Mouse (Mus musculus) forebrain, embryonic 12.5 days (tissue): Measurements from ENCODE around the gene Med13l. TPM values are rescaled to one million over a fixed set of nuclear protein-coding genes. Genes with fewer than 3 reads are reported as not detected.

Source experiments
- ATAC-seq: fragments of 200-750 bp; cut with Nextera tagmentation; 2 replicates; pipeline ENCODE4 v1.8.0; 2017; ENCODE audit warnings: moderate TSS enrichment; ENCODE audit not compliant: low FRiP score
- H3K27ac ChIP-seq: fragments of 300-500 bp; sonication (generic); 2 replicates; pipeline ENCODE4 v1.5.1; 2016; ENCODE audit warnings: mild to moderate bottlenecking
- H3K27me3 ChIP-seq: fragments of 300-500 bp; sonication (generic); 2 replicates; pipeline ENCODE4 v1.6.1; 2016; ENCODE audit warnings: mild to moderate bottlenecking
- H3K36me3 ChIP-seq: fragments of 300-500 bp; sonication (generic); replicated peaks from 2 replicates; pipeline ENCODE4 v1.6.1; 2016; ENCODE audit warnings: mild to moderate bottlenecking
- H3K4me1 ChIP-seq: fragments of 300-500 bp; sonication (generic); 2 replicates; pipeline ENCODE4 v1.6.1; 2016
- H3K4me2 ChIP-seq: fragments of 300-500 bp; sonication (generic); 2 replicates; pipeline ENCODE4 v1.6.1; 2016; ENCODE audit warnings: mild to moderate bottlenecking, moderate library complexity
- H3K4me3 ChIP-seq: fragments of 300-500 bp; sonication (generic); replicated peaks from 2 replicates; pipeline ENCODE4 v1.5.1; 2016; ENCODE audit warnings: mild to moderate bottlenecking
- H3K9ac ChIP-seq: fragments of 300-500 bp; sonication (generic); 2 replicates; pipeline ENCODE4 v1.6.1; 2016; ENCODE audit warnings: mild to moderate bottlenecking
- H3K9me3 ChIP-seq: fragments of 300-500 bp; sonication (generic); 2 replicates; pipeline ENCODE4 v1.6.1; 2016
- WGBS: fragments of 180-500 bp; shearing (Covaris S2); methylation state at CpG from one replicate; pipeline ENCODE4 v1.1.7; 2016; 5-methylcytosine and 5-hydroxymethylcytosine counted together
- polyA plus RNA-seq: library from polyadenylated mRNA; unstranded; fragments of >200 nt; fragmentation: Nextera tagmentation; extraction: Ambion mirVana; gene quantifications from 2 replicates; pipeline ENCODE4 v1.2.1, GENCODE M21; 2016

Med13l gene
- polyA plus RNA-seq, 1 experiment from 2014 or later = 17.7 TPM

- Histone ChIP-seq H3K27ac (no peak overlapping the region; the same call in 1 of the 2 replicates), H3K9ac (0 out of 2 replicates have a peak overlapping the region, but pooled peaks have one; percentile 91), H3K9me3 (0 out of 2 replicates have a peak, but pooled peaks cover 4% of the 10 kb centered on the region), H3K4me1 (peaks cover 25% of the 10 kb centered on the region), H3K4me2 (no peak overlapping the region), H3K36me3 (no peaks in the 10 kb centered on the region), H3K27me3 (peaks cover 16% of the 10 kb centered on the region; the same call in 1 of the 2 replicates), H3K4me3 (no peak overlapping the region)
- ATAC-seq = no peak
- WGBS = 84% methylated on average over 6 of the region's 6 CpGs
Measured at GRCm38 (mm10) chr5:118558841-118559240, 1.6 kb upstream of the Med13l start.

DNA sequence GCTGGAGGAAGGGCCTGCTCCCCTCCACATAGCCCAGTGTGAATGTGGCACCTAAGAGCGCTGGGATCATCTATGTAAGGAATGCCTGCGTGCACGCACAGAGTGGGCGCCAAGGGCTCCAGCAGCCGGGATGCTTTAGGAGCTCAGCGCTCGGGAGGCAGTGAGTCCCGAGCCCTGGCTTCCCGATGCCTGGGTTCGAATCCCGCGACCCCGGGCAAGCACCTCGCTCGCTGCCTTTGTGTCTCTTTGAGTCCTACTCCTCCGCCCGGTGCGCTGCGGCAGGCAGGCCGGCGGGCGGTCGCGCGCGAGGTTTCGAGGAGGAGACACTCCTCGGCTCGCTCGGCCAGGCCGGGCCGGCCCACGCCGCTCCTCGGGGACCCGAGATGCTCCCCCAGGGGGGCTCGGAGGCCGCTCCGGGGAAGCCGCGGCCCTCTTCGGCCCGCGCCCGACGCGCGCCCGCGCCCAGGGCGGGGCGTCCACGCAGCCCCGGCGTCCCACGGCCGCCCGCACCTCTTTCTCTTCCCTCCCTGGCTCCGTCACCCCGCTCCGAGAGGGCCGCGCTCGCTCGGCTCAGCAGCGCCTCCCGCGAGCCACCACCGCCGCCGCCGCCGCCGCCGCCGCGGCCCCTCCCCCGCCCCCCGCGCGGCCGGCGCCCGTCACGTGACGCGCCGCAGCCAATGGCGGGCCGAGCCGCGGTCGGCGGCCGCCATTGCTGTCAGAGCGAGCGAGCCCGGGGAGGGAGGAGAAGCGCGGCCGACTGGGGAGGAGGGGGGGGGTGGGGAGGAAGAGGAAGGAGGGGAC, 695 bp upstream of the Med13l start:
- Histone ChIP-seq H3K27ac (peak overlapping the region; percentile 94), H3K9ac (peak overlapping the region; percentile 94), H3K4me3 (peak overlapping the region; percentile 93), H3K27me3 (peaks cover 16% of the 10 kb centered on the region; the same call in 1 of the 2 replicates), H3K36me3 (no peaks in the 10 kb centered on the region), H3K9me3 (0 out of 2 replicates have a peak, but pooled peaks cover 4% of the 10 kb centered on the region), H3K4me2 (peak overlapping the region; percentile 83), H3K4me1 (peaks cover 32% of the 10 kb centered on the region)
- WGBS = under 1% methylated on average over 67 of the region's 101 CpGs
- ATAC-seq = peak; percentile 93

- no peak for ATAC-seq
- under 1% methylated on average over 58 of the region's 59 CpGs for WGBS
- Histone ChIP-seq H3K27ac (peak overlapping the region; percentile 91), H3K4me1 (peaks cover 46% of the 10 kb centered on the region), H3K9ac (peak overlapping the region; percentile 94), H3K4me3 (peak overlapping the region; percentile 93), H3K9me3 (no peaks in the 10 kb centered on the region), H3K4me2 (peak overlapping the region; percentile 83), H3K36me3 (no peaks in the 10 kb centered on the region), H3K27me3 (peaks cover 13% of the 10 kb centered on the region; the same call in 1 of the 2 replicates)
Measured at GRCm38 (mm10) chr5:118561086-118561987, 858 bp downstream of the Med13l start.

DNA sequence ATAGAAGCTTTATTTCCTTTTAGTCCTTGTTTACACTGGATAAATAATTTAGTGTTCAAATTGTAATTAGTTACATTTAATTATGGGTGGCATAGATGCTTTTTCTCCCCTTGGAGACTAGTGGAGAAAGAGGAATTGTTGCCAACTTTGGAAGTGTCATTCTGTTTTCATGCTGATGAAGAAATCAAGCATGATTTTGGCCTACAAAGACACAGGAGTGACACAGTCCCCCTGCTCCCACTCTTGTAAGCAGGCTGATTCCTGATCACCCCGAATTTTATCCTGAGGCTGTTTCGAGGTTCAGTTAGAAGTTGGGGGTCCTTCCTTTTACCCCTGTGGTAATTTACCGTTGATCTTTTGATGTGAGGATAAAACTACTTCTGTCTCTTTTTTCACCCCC, 1.7 kb downstream of the Med13l start:
- H3K9ac ChIP-seq = 0 out of 2 replicates have a peak overlapping the region, but pooled peaks have one; percentile 17
- WGBS = 41% methylated on average over 3 of the region's 3 CpGs
- no peaks in the 10 kb centered on the region for H3K9me3 ChIP-seq
- H3K4me2 ChIP-seq = peak overlapping the region; percentile 83
- no peak for ATAC-seq
- H3K4me1 ChIP-seq = peaks cover 53% of the 10 kb centered on the region
- H3K36me3 ChIP-seq = no peaks in the 10 kb centered on the region
- peak overlapping the region; percentile 93 for H3K4me3 ChIP-seq
- H3K27ac ChIP-seq = no peak overlapping the region
- 0 out of 2 replicates have a peak, but pooled peaks cover 7% of the 10 kb centered on the region for H3K27me3 ChIP-seq

DNA sequence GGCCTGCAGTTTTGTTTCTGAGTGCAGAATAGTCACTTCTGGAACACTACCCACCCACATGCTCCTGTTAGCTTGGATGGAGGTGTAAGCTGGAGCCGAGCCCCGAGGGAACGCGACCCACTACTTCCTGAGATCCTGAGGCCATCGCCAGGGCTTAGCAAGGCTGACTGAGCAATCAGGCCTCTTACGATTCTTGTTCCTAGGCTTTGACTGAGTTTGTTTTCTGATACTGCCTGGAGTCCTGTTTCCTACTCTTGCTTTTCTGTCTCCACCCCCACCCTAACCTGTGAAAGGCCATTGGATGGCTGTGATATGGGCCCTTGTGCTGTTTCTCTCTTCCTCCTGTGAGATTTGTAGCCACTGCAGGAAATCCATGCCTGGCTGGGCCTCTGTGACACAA, 3.1 kb downstream of the Med13l start:
- WGBS = 21% methylated on average over 6 of the region's 6 CpGs
- Histone ChIP-seq H3K4me3 (no peak overlapping the region), H3K27me3 (0 out of 2 replicates have a peak, but pooled peaks cover 3% of the 10 kb centered on the region), H3K36me3 (no peaks in the 10 kb centered on the region), H3K9me3 (no peaks in the 10 kb centered on the region), H3K27ac (no peak overlapping the region), H3K4me2 (no peak overlapping the region), H3K9ac (no peak overlapping the region), H3K4me1 (peaks cover 67% of the 10 kb centered on the region)
- ATAC-seq = no peak

GRCm38 (mm10) chr5:118567395-118567794, 6.9 kb downstream of the Med13l start:
- ATAC-seq = no peak
- Histone ChIP-seq H3K4me1 (peaks cover 83% of the 10 kb centered on the region), H3K4me2 (0 out of 2 replicates have a peak overlapping the region, but pooled peaks have one; percentile 5)

GRCm38 (mm10) chr5:118569017-118569416, 8.5 kb downstream of the Med13l start:
- H3K9ac ChIP-seq = peak overlapping the region; percentile 40; the same call in 1 of the 2 replicates
- peaks cover 76% of the 10 kb centered on the region for H3K4me1 ChIP-seq
- peak overlapping the region; percentile 19; the same call in 1 of the 2 replicates for H3K4me2 ChIP-seq
- H3K36me3 ChIP-seq = no peaks in the 10 kb centered on the region
- H3K4me3 ChIP-seq = no peak overlapping the region
- no peak overlapping the region for H3K27ac ChIP-seq
- WGBS = 37% methylated on average over 3 of the region's 3 CpGs
- H3K9me3 ChIP-seq = no peaks in the 10 kb centered on the region
- ATAC-seq = no peak
- 0 out of 2 replicates have a peak, but pooled peaks cover 2% of the 10 kb centered on the region for H3K27me3 ChIP-seq

More at GRCm38 (mm10) chr5:118567395-118567794, 6.9 kb downstream of the Med13l start:
- Histone ChIP-seq H3K9ac (no peak overlapping the region), H3K4me3 (no peak overlapping the region), H3K9me3 (no peaks in the 10 kb centered on the region), H3K27me3 (0 out of 2 replicates have a peak, but pooled peaks cover 6% of the 10 kb centered on the region), H3K27ac (no peak overlapping the region), H3K36me3 (no peaks in the 10 kb centered on the region)
- WGBS = 7% methylated on average over 7 of the region's 7 CpGs

GRCm38 (mm10) chr5:118569606-118570580, 9.4 kb downstream of the Med13l start:
- H3K4me1 ChIP-seq = peaks cover 78% of the 10 kb centered on the region

GRCm38 (mm10) chr5:118571504-118571903, 11.0 kb downstream of the Med13l start:
- Histone ChIP-seq H3K4me3 (no peak overlapping the region), H3K9me3 (no peaks in the 10 kb centered on the region), H3K4me1 (peaks cover 73% of the 10 kb centered on the region), H3K27me3 (0 out of 2 replicates have a peak, but pooled peaks cover 2% of the 10 kb centered on the region), H3K36me3 (no peaks in the 10 kb centered on the region), H3K9ac (no peak overlapping the region), H3K4me2 (no peak overlapping the region), H3K27ac (no peak overlapping the region)
- ATAC-seq = no peak
- 51% methylated on average over 4 of the region's 4 CpGs for WGBS

More at GRCm38 (mm10) chr5:118569606-118570580, 9.4 kb downstream of the Med13l start:
- Histone ChIP-seq H3K9me3 (no peaks in the 10 kb centered on the region), H3K4me2 (0 out of 2 replicates have a peak overlapping the region, but pooled peaks have one; percentile 22), H3K36me3 (no peaks in the 10 kb centered on the region), H3K27me3 (0 out of 2 replicates have a peak, but pooled peaks cover 2% of the 10 kb centered on the region), H3K9ac (no peak overlapping the region), H3K27ac (0 out of 2 replicates have a peak overlapping the region, but pooled peaks have one; percentile 50), H3K4me3 (no peak overlapping the region)
- WGBS = 55% methylated on average over 20 of the region's 20 CpGs
- no peak for ATAC-seq

DNA sequence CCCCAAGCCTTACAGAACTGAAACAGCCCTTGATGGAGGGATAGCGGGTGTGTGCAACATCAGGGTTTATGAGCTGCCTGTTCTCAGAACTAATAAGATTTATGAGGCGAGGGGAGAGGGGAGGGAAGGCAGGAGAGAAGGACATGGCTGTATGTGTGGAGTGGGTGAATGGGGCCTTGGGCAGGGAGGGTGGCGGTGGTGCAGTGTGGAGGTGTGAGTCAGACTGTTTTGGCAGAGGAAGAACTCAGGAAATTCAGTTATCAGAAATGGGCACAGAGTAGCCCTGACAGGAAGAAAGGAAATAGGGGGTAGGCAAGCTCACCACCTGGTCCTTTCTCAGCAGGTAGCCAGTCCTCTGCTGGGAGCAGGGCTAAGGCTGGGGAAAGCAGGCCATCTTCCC, 13.8 kb downstream of the Med13l start:
- H3K27me3 ChIP-seq = no peaks in the 10 kb centered on the region
- no peak overlapping the region for H3K4me3 ChIP-seq
- no peaks in the 10 kb centered on the region for H3K36me3 ChIP-seq
- no peaks in the 10 kb centered on the region for H3K9me3 ChIP-seq
- H3K9ac ChIP-seq = no peak overlapping the region
- no peak for ATAC-seq
- H3K4me1 ChIP-seq = peaks cover 57% of the 10 kb centered on the region
- H3K4me2 ChIP-seq = no peak overlapping the region
- 68% methylated on average over 3 of the region's 3 CpGs for WGBS
- no peak overlapping the region for H3K27ac ChIP-seq

- ATAC-seq = no peak
- H3K9ac ChIP-seq = no peak overlapping the region
- H3K27ac ChIP-seq = no peak overlapping the region
- no peak overlapping the region for H3K4me3 ChIP-seq
- 73% methylated on average over 7 of the region's 7 CpGs for WGBS
- no peaks in the 10 kb centered on the region for H3K36me3 ChIP-seq
- H3K4me1 ChIP-seq = peaks cover 55% of the 10 kb centered on the region
- H3K4me2 ChIP-seq = no peak overlapping the region
- no peaks in the 10 kb centered on the region for H3K9me3 ChIP-seq
- no peaks in the 10 kb centered on the region for H3K27me3 ChIP-seq
Measured at GRCm38 (mm10) chr5:118574997-118575396, 14.5 kb downstream of the Med13l start.
